Mouse (Mus musculus) adrenal gland, postnatal 25 days (tissue): ENCODE measurements around the gene Actl10. TPM values are rescaled to one million over a fixed set of nuclear protein-coding genes. Genes with fewer than 3 reads are reported as not detected.
A peak's percentile ranks its signal among the peaks of the same experiment; 100 is the strongest.

ENCODE experiments used
- DNase-seq: peaks from one replicate; pipeline ENCODE4 v3.0.0; 2021; ENCODE audit warnings: mixed read lengths
- long read RNA-seq: library from polyadenylated mRNA; stranded (forward); transcript quantifications from one replicate; pipeline ENCODE4 v2.0.0, GENCODE M21; 2021
- total RNA-seq: library from RNA; stranded (reverse); gene quantifications from 2 replicates; pipeline ENCODE4 v1.2.3, GENCODE M21; 2021

Actl10 gene
- total RNA-seq, result 0.21 TPM in 1 of 2 replicates, not detected in the other
- long read RNA-seq, result 0 reads

DNA sequence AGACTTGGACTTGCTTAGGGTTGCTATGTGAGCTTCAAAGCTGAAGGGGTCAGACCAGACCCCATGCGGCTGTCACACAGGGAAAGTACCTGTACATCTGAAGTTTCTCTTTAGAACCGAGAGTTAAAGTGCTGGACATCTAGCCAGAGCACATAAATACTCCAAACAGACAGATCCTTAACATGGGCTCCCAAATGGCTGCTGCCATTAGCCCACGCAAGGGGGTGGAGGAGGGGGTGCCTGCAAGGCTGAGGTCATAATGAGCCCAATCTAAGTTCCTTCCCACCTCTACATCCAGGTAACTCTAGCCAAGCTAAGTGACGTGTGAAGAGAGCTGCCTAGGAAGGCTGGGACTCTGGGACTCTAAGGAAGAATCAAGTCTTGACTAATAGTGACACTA, at the start of gene Actl10:
Gene Actl10 (plus strand): TSS at position 301 of the 400 bp plus-strand sequence.
- no peak for DNase-seq

DNA sequence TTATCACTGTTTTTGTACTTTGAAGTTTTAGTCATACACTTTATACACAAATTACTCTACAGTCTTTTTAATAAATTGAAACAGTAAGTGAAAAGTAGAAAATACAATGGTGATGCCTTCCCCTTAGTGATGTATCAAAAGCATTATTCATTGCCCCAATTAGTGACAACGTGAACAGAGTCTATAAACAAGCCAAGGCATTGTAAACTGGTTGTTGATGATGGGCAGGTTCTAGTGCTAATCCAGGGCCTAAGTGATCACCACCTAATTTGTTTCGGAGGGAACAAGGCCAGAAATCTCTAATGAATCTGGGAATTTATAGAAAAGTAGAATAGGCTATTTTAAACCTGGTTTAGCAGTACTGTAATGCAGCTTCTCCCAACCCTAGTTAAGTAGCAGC, 44.5 kb upstream of the Actl10 start:
- no peak for DNase-seq

DNA sequence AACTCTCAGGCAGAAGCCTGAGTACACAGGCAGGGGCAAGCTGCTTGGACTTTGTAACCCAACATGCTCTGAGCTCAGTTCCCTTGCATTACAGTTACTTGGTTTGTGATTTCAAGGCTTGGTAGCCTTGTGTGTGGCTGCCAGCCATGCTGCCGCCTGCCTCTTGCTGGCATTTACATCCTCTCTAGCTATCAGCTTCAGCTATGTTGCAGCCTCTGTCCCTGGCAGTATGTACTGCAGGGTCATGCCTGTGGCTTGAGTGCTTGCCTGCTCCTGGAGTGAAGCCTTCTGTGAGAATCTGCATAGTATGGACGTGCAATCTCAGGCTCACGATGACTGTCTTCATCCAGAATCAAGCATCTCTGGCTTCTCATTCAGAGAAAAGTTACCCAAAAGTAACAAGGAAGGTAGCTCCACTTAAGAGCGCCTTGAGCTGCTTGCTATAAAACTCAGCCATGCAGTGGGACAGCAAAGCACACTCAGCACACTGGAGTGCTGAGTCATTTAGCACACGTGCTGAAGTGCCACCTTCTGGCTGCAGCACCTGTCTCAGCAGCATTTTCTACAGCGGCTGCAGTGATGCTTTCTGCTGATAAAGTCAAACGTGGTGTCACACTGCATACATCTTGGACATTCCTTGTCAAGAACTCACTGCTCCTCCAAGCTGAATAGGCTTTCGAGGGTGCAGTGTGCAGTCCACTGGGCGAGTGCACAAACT, 43.9 kb upstream of the Actl10 start:
- DNase-seq, result peak; percentile 23

DNA sequence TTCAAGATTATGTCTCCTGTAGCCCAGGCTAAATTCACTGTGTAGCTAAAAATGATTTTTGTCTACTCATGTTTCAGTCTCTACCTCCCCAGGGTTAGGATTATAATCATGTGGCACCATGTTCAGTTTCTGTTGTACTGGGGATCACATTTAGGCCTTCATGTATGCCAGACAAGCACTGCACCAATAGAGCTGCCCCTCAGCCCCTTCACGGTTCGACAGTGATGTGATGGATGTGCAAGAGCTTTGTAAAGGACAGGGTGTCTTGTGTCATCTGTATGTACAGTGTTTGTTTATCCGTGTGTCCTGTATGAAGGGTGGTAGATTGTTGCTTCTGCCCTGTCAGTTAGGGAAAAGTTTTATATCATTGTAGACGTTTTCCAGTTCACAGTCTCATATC, 43.1 kb upstream of the Actl10 start:
- no peak for DNase-seq

DNA sequence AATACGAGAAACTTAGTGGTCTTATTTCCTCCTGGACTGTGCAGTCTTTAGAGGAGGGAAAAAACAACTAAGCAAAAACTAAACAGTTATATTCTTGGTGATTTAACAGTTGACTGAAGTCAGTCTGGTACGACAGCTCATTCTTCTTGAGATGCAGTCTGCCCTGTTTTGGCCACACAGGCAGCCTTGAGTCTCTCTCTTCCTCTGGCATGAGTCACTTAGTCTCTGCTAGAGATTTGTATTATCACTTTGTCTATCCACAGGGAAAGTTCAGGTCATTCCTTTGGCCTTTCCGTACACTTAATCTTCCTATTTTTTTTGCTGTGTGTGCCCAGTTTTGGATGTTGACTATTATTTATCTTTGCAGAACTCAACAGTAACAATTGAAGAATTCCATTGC, 41.4 kb upstream of the Actl10 start:
- DNase-seq, result no peak

DNA sequence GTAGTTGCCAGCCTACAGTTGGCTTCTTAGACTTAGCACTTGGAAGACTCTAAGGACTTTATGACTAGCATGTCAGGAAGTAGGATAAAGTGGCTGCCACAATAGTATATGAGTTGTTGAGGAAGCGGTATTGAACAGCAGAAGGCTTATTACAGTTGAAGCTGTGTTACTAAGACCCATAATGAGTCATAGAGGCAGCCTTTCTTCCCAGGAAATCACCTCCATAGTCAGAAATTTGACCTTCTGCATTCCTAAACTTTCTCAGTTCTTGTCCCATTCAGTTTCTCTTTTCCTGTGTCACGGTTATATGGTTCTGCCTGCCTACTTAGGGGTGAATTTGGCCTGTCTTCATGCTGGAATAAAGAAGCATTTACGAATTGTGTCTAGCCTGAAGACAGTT, 34.6 kb upstream of the Actl10 start:
- no peak for DNase-seq

DNA sequence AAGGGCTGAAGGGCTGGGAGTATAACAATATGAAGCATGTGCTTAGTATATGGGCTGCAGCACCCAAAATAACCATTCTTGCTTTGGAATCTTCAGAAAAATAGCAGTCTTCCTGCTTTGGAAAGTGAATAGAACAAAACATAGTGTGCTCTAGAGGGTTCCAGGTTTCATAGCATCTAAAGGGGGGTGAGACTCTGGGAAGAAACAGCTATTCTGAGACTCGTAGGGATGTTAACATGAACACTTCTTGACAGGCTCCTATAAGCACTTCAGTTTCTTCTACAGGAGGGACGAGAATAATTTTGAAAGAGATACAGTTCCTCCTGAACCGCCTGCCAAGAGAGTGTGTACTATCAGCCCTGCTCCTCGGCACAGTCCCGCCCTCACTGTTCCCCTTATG, 34.2 kb upstream of the Actl10 start:
- DNase-seq, result no peak

DNA sequence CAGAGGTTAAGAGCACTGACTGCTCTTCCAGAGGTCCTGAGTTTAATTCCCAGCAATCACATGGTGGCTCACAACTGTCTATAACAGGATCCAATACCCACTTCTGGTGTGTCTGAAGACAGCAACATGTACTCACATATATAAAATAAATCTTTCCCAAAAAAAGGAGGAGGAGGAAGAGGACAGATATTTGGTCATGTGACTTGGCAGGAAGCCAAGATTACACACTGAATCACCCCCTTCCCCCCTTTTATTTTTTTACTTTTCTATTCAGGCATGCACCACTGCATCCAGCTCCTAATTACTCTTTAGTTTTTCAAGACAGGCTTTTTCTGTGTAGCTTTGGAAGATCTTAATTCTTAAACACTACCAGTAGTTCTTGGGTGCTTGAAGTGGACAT, 30.1 kb upstream of the Actl10 start:
- DNase-seq, result no peak

DNA sequence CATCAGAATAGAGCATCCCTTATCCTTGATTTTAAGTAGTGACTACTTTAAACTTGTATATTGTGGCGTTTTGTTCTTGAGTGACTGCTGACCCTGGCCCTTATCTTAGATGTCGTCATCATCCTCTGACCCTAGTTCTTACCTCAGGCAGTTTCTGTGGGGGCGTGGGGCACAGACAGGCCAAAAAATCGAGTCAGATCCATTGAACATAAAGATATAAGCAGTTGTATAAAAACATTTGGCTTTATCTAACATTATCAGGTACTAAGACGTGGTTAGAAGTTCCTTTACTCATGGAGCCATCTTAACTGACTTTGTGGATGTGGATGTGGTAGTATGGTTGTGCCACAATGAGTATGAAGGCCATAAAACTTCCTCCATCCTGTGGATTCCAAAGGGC, 29.2 kb upstream of the Actl10 start:
- no peak for DNase-seq

DNA sequence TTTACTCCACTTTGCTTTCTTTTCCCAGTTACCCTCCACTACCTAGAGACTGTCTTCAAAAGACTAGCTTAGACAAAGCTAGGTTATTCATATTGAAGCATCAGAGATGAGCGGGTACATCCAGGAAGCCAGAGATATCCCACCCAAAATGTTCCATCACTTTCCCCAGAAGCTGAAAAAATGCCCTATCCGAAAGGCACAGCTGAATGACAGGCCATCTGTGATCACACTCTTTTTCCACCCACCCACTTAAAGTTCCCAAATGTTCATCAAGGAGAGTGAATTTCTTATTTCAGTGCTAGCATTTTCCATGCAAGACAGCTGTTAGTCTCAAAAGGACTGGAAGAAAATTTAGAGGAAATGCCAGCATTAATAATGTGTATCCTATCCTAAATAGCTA, 26.3 kb upstream of the Actl10 start:
- no peak for DNase-seq

DNA sequence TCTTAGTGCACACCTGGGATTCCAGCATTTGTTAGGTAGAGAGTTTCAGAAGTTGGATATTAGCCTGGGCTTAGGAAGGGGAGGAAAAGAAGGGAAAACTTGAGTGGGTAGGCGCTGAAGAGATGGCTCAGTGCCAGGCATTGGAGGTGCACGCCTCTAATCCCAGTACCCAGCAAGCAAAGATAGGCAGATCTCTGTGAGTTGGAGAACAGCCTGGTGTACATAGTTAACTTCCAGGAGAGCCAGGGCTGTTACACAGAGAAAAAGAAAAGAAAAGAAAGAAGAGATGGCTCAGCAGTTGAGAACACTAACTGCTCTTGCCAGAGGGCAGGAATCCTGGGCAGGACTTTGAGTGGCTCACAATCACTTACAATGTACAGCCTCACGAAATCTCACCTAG, 25.0 kb upstream of the Actl10 start:
- DNase-seq, result no peak

DNA sequence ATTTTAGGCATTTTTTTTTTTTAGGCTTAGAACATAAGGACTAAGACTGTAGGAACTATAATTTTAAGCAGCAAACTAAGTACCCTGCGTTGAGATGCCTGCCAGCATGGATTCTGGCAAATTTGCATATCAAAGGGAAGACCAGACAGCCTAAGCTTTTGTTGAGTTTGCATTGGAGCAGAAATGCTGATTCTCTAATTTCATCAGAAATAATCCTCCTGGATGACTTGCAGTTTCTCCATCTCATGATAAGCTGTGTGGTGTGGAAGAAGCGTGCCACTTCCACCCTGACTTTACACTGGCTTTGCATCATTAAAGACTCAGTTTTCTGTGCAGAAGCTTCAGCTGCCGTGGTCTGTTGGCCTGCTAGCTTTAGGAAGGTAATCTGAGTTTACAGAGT, 18.7 kb upstream of the Actl10 start:
- DNase-seq, result no peak

DNA sequence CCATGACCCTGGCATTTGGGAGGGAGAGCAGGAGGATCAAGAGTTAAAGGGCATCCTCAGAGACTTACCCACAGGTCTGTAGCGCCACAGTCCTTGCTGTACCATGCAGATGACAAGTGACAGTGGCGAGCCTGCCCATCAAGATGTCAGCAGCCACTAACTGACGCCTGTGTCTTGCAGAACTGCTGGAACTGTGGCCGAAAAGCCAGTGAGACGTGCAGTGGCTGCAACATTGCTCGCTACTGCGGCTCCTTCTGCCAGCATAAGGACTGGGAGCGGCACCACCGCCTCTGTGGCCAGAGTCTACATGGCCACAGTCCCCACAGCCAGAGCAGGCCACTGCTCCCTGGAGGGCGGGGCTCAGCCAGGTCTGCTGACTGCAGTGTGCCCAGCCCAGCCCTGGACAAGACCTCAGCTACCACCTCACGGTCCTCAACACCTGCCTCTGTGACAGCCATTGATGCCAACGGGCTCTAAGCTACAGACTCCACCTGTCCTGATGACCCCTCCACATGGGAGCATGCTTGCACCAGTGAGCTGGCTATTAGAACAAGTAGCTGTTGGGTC, 16.8 kb upstream of the Actl10 start:
- no peak for DNase-seq

DNA sequence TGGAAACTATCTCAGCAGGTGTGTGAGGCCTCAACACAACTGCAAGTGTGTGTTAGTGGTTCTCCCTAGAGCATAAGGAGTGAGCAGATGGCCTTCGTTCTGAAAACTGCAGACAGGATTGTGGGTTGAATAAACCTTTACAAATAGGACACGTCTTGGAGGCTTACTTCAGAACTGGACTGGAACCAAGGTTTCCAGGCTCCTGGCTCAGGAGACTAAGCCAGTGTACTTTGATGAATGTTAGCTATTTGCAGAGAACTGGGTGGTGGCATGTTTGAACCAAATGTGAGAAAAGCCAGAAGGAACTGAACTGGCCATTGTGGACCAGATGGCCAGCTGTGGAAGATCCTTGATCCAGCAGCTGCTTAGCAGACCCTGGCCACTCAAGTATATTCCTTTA, 13.3 kb upstream of the Actl10 start:
- no peak for DNase-seq

DNA sequence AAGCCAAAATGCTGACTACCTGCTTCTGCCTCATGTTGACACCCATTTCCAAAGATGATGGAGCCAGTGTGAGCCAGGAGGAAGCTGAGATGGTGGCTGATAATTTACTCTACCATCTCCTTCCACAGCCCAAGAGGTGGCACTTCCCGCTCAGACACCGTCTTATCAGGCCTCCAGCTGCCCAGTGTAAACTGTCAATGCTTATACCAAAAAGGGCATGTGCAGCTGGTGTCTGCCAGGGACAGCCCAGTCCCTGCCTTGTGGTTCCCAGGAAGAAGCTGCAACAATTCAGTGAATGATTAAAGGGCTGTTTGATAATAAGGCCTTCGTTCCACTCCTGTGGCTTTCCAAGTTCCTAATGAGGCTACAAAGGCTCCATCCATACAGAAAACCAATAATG, 12.9 kb upstream of the Actl10 start:
- no peak for DNase-seq

DNA sequence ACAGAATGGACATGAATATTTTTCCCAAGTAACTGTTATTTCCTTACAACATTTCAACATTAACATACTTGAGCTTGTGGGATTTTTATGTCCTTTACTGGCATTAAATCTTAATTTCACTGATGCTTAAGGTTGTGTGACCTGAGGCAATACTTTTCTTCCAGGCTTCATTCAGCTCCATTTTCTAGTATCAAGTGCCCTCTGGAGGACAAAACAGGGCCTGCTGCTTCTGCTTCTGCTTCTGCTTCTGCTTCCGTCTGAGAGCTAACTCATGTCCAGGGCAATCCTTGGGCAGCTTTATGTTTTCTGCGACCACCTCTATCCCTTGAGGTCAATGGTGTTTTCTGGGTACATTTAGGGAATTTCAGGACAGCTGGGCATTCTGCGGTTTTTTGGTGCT, 11.9 kb upstream of the Actl10 start:
- DNase-seq, result no peak

DNA sequence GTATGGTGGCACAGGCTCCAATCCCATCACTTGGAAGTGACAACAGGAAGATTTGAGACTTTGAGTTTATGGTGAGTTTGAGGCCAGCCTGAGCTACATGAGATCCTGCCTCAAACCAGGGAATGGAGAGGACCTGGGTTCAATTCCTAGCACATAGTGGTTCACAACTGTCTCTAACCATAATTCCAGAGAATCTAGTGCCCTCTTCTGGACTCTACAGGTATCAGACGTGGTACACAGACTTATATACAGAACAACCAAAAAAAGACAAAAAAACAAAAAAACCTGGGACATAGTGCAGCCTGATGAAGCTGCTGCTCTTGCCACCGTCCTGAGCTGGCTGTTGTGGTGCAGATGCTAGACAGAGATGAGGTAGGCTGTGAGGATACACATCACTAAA, 9.9 kb upstream of the Actl10 start:
- DNase-seq, result no peak

DNA sequence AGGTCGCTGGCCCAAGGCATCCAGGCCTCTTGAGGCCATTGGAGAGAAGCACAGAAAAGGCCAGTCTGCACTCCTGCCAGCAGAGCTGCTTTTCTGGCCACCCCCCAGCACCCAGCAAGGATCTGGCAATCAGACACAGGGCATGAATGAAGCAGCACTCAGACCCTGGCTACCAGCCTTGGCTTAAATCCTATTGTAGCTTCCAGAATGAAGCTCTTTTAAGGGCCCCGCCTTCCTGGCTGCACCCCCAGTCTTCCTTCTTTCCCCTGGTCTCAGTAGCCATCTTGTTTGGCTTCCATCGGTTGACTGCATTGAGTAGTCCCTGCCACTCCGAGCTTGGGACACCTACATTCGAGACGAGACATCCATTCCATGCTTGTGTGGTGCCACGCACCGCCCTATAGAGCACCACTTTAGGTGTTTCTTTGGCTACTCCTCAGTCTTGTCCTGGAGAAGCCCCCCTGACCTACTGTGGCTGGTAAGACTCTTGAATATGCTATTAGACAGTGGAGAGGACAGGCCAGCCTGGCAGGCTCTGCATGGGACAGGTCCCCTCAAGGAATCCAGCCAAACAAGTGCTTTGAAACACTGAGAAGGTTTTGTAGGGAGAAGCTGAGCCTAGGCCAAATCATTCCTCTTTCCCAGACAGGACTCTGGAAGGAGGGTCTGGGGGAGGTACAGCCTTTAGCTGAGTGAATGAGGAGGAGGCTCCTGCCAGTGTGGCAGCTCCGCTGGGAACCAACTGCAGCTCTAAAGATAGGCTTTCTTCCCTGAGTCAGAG, 7.8 kb upstream of the Actl10 start:
- peak; percentile 56 for DNase-seq

DNA sequence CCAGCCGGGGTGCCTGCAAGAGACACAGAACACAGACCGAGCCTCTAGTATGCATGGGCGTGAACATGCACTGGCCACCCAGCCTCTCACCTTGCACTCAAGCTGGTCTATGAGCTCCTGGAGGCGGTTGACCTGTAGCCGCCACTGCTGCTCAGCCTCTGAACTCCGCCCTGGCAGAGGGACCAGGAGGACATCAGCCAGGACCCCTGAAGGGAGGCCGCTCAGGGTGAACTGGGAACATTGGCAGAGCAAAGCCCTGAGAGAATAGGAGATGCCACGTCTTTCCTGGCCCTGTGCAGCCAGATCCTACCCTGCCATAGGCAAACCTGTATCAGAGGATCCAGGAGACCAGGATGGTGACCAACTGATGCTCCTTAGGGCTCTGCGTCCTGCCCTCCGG, 4.9 kb upstream of the Actl10 start, which contains the start of gene 1700003F12Rik:
Gene 1700003F12Rik (plus strand): TSS at position 375 of the 400 bp plus-strand sequence.
- no peak for DNase-seq

DNA sequence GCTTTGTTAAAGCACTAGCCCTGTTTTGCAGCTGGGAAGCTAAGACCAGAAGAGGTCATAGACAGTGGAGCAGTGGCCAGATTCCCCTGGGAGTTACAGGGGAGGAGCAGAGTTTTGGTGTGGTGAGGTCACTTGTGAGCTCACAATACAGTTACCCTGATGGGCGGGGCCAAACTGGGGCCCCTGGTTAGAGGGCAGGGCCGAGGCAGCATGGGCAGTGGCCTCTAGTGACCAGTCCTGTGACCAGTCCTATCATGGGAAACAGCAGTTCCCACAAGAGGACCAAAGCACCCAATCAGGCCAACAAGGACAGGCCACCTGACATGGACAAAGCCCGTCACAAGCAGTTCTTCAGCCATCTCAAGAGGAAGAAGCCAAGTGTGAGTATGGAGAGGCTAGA, 2.9 kb upstream of the Actl10 start:
- no peak for DNase-seq

DNA sequence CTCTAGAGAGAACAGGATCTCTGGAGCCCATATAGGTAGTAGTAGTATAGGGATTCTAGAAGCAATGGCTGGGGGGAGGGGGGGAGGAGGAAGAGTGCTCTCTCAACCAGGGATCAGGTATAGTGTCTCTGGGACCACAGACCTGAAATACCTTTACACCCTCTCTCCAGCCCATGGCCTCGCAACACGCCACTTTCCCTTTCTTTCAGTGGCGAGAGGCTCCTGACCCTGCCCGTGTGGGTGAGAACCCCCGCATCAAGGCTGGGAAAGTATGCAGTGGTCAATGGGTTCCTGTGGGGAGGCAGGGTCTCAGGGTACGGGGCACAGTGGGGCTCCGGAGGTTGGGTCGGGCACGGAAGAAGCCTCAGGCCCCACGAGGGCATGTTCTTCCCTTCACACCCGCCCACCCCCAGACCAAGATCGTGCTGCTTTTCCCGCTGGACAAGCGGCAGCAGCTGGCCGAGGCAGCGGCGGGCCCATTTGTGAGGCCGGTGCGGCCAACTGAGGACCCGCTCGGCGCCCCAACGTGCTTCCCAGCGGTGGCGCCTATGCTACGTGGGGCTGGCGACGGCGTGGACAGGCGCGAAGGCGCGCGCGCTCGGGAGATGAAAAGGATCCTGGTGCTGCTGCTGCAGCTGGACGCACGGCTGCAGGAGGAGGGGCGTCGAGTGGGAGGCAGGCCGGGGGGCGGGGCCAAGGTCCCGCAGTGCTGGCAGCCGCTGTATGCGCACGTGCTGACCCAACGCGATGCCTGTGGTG, 2.3 kb upstream of the Actl10 start:
- DNase-seq, result peak; percentile 76

DNA sequence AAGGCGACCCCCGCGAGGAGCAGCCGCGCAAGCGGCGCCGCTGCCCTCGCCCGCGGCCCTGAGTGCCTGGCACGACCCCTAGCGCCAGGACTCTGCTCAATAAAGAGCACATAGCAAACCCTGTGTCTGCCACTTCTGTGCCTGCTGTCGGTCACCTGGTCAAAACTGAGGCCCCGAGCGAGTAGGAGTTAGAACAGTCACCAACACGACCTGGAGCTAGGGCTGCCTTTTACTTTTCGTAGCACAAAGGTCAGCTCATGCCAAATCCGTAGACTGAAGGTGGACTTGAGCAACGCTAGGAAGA, 1.7 kb upstream of the Actl10 start:
- DNase-seq, result no peak

DNA sequence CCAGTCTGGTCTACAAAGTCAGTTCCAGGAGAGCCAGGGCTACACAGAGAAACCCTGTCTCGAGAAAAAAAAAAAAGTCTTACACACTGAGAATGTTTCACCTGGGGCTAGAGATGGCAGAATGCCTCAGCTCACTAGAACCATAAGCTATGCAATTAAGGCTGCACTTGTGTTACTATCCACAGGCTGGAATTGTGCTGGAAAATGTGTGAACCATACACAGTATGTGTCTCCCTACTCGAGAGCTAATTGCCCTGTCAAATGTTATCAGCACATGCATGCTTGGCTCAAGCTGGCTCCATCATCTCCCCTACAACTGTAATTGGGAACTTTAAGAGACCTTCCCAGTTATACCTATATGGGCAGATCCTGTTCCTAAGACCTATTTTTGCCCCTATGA, 639 bp upstream of the Actl10 start:
- DNase-seq, result no peak
